Mouse (Mus musculus) adrenal gland, postnatal 4 days (tissue): ENCODE data around the gene Alms1. TPM values are rescaled to one million over a fixed set of nuclear protein-coding genes. Genes with fewer than 3 reads are reported as not detected.
"Not testable (repeated sequence)": the region's sequence is repeated elsewhere in the genome, so short reads cannot be mapped to it uniquely, and the experiment has no call there.

Experiments used
- DNase-seq, 2 experiments: peaks; one replicate each; pipeline ENCODE4 v3.0.0; 2021 to 2022; ENCODE audit warnings: low spot score in 2 of 2, mixed read lengths in 2 of 2
- long read RNA-seq, 2 experiments: library from polyadenylated mRNA; stranded (forward); transcript quantifications; one replicate each; pipeline ENCODE4 v2.0.0; 2021
- total RNA-seq, 2 experiments: library from RNA; stranded (reverse); gene quantifications; 2 replicates each; pipeline ENCODE4 v1.2.3; 2021

The Alms1 gene
- total RNA-seq, result 10 to 100 TPM; 13.3 to 13.9 TPM
- long read RNA-seq, experiment 1, result 0 reads
- long read RNA-seq, experiment 2, partial matches to known transcripts, result 0 of 1 reads
- long read RNA-seq, experiment 2, other reads (novel, unspliced or antisense), result 1 of 1 reads

DNA sequence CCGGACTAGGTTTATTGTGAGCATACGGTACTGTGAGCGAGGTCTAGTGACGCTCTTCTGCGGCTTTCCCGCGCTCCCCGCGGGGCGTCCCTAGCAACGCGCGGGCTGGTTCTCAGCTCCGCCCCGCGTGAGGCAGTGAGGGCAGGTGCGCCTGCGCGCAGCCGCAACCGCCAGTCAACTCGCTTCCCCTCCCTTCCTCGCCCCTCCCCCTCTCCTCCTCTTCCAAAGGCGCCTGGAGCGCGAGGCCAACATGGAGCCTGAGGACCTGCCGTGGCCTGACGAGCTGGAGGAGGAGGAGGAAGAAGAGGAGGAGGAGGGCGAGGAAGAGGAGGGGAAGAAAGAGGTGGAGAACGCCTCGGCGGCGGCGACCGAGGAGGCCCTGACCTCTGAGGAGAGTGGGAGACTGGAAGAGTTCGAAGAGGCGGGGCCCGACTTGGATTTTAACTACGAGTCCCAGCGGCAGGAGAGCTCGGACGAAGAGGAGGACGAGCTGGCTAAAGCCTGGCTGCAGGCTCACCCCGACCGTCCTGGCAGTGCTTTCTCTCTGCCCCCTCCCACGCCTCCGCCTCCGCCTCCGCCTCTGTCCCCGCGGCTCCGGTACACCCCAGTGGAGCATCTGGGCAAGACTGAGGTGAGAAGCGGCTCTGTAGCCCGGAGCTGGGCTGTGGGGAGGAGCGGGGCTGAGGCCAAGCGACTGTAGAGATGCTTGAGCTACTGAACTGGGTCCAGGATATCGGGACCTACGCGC, at the start of gene Alms1:
Gene Alms1, plus strand, starts transcription at position 136 of the 748 bp plus-strand sequence.
- peak; percentile 84 to 91 for DNase-seq

DNA sequence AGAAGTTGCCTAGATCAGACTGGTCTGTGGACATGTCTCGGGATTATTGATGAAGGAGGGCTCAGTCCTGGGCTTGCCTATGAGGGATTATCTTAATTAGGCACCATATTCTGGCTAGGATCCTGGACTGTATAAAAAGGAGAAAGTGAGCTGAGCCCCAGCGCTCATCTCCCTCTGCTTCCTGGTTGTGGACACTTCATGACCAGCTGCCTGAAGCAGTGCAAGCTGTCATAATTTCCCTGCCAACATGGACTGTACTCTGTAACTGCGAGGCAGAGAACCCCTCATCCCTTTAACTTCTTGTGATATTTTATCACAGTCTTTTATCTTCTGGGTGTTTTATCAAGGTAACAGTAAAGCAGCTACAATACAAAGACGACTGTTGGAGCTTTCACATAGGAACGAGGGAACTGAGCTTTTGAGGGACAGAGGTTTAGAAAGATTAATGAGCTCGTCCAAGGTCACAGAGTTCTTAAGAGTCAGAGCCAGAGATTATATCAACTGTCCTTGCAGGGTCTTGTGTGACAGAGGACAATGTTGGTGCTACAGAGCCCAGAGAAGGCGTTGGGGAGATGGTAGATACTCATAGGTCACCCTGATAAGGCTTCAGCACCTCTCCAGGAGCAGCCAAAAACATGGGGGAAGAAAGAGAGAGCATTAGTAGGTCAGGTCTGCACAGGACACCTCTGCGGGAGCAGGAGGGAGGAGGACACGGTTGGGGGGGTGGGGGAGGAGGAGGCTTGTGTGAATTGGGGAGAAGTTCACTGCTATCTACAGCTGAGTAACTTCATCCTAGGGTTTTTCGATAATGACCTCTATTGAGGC, 43.8 kb upstream of the Alms1 start:
- no peak for DNase-seq

DNA sequence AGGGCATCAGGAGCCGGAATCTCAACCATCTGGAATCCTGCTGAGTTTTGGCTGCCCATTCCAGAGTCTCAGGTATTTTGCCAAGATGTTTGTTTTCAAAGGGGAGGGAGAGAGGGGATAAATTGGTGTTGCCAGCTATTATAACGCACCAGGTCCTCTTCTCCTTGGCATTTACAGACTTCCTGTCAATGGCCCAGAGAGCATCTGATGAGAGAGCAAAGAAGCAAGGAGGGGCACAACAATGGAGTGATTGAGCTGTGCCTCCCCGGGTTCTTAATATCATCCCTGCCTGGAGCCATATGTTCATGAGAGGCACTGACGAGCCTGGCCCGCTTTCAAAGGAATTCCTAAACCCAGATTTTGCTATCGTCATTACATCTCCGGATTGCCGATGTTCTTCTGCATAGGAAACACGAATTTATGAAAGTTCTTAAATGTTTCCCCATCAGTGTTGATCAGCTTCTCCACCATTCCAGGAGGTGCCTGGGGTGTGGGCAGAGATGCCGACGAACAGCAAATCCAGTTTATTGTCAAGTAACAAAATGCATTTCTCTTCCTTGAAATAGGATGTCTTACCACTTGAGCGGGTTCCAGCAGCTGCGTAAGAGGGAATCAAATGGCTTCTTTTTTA, 43.0 kb upstream of the Alms1 start:
- no peak for DNase-seq

DNA sequence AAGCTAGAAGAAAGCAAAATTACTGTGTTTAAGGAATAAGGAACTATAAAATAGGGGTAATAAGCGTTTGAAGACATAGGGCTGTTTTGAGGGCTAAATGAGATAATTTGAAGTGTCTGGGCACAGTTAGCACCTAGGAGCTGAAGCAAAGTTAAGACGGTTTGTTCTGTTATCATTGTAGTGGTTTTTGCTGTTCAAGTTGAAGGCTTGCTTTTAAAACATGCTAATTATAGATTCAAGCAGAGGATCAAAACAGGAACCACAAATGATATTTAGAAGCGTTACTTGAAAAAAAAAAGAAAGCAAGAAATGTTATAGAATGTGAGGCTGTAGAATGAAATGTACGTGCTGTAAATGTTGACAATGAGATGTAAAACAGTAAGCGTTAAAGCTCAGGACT, 39.7 kb upstream of the Alms1 start:
- no peak for DNase-seq

DNA sequence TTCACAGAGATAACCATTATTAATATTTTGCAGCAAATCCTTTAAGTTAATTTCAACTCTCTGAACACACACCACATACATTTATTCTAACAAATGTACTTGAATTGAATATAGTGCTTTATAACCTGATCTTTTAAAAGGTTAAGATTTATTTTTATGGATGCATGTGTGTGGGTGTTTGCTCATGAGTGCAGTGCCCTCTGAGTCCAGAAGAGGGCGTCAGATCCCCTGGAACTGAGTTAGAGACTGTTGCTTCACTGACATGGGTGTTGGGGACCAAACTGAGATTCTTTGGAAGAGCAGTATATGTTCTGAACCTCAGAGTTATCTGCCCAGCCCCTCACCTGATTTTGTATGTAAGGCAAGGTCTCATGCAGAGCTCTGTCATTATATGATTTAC, 25.0 kb upstream of the Alms1 start:
- DNase-seq, result no peak

DNA sequence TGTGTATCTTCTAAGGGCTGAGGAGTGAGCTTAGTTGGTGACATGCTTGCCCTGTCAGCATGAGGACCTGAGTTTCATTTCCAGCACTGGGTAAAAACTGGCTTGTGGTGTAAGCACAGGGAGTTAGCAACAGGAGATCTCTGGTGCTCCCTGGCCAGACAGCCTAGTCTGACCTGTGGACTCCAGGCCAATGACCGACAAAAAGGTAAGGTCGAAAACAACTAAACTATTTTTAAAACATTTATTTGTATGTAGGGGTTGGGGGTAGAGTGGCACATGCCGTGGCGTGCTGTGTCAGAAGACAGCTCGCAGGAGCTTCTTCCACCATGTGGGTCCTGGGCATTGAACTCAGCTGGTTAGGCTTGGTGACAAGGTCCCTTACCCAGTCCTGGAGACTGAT, 14.5 kb upstream of the Alms1 start:
- DNase-seq, result no peak

DNA sequence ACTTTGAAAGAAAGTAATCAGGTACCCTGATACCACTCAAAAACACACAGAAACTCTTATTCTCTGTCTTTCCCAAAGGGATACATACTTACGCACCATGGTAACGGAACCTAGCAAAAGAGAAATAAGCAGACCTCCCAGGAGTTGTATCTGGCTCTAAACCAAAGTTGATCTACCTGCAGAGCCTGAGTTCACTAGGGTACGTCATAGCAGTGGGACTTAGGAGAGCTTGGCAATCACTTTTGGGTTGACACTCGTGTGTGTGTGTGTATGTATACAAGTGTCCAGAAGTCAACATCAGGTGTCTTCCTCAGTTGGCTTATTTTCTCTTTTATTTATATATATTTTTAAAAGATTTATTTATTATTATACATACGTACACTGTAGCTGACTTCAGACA, 5.6 kb upstream of the Alms1 start:
- no peak for DNase-seq

DNA sequence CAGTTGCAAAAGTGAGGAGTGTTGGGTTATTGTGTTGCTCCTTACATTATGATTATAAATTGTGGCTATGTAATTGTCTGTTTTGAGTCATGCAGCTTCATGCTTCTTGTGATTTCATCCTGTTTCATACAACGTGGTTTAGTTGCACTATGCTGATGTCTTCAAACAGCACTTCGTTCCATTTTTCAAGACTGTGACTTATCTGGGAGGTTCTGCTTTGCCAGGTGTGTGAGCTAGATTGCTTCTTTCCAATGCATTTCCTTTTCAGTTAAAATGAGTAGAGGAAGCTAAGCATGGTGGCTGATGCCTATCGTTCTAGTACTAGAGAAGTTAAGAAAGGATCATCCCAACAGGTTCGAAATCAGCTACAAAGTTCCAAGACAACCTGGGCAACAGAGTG, 2.7 kb upstream of the Alms1 start:
- DNase-seq, result no peak

DNA sequence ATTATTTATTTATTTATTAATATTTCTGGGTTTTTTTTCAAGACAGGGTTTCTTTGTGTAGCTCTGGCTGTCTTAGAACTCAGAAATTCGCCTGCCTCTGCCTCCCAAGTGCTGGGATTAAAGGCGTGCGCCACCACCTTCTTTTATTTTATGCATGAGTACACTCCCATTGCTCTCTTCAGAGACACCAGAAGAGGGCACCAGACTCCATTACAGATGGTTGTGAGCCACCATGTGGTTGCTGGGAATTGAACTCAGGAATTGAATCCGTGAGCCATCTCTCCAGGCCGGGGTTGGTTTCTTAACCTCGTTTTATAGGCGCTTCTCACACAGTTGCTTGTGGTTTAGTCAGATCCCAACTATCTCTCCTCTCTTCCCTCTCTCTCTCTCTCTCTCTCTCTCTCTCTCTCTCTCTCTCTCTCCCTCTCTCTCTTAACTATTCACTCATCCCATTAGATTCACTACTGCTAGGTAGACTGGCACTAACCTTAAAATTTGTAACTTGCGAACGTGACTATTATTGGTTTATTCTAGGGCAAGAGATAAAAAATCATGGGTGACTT, 445 bp upstream of the Alms1 start:
- DNase-seq, result no peak

DNA sequence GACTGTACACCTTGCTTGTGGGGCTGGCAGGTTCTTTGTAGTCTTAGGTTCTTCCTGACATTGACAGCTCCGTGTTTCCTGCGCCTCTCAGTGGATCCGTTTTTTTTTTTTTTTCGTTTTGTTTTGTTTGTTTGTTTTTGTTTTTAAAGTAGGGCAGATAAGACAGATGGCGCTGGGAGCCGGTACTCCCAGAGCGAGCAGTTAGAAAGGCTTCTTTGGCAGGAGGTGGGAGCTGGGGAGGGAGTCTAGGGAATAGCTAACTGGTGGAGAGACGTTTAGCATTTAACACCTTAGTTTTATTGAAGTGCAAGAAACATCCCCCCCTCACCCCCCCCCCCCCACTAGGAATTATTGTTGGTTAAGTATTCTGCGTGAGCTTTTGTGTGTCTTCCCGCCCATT, 833 bp downstream of the Alms1 start:
- DNase-seq, result no peak

DNA sequence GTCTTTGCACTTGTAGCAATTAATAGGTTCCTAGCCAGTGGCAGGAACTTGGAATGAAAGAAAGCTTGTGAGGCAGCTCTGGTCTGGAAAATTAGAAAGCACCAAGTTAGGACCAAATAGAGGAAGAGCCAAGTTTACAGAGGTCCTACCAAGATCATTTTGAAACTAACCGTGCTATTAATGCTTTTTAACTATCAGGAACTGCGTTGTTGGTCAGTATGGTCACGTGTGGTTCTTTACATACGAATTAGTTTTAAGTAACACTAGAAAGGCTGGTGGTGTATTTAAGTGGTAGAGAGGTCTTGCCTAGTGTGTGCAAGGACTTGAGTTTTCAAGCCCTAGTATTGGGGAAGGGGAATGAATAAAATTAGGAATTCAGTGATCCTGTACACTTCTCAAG, 1.2 kb downstream of the Alms1 start:
- DNase-seq, result no peak

DNA sequence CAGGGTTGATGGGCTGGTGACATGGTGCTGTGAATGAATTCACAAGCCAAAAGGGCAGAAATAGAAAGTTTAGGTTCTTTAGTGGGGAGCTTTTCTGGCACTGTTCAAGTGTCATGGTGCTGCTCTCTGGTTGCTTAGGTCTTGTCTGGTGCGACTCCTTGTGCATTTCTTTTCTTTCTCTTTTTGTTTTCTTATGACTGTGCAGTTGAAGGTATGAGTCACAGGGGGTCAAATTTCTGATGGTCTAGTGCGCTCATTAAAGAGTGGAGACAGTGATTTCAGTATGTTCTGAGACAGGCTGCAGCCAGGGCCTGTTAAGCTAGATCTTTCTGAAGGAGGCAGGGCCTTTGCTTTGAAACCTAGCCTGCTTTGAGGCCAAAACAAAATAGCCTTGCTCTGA, 2.8 kb downstream of the Alms1 start:
- no peak for DNase-seq

DNA sequence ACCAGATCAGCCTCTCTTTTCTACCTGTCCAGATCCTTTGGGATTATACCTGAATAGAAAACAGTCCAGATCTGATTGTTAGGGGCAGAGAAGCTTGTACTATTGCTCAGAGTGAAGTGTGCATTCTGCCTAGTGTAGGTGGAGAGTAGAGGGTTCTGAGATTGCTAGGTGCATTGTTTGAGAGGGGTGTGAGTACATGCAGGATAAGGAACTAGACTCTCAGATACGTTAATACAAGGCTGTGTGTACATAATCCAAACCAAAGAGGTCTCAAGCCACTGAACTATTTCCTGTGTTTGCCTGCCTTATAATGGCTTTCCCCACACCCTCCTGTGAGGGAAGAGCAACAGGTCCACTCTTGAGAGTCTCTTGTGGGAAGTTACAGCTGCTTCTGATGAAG, 12.0 kb downstream of the Alms1 start:
- DNase-seq, result no peak

DNA sequence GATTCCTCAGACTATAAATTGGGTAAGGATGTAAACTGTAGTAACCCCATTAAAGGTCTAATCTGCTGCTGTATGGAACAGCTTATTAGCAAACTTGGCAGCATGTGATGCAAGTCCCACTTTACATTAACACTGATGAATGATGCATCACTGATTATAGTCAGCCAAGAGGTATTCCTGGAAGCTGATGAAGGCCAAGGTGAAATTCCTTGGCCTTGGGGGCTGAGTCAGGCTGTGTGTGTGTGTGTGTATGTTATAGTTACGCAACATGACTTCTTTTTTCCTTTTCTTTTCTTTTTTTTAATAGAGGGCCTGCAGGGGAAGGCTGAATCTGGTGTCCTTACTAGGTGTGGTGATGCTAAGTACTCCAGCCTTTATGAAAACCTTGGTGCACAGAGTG, 23.2 kb downstream of the Alms1 start:
- DNase-seq, result no peak

DNA sequence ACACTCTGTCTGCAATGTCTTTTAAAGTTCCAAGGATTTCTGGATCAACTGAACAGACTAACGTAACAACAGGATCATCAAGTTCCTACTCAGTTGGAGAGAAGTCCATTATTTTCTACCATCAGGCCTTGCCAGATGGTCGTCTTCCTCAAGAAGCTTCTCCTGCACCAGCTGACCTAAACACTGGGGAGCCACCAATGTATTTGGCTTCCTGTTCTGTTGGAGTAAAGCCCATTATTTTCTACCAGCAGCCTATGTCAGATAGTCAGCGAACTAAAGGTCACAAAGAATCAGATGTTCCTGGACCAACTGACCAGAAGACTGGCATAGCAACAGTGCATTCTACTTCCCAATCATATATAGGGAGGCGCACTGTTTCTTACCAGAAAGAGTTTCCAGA, 33.5 kb downstream of the Alms1 start:
- DNase-seq, result no peak

DNA sequence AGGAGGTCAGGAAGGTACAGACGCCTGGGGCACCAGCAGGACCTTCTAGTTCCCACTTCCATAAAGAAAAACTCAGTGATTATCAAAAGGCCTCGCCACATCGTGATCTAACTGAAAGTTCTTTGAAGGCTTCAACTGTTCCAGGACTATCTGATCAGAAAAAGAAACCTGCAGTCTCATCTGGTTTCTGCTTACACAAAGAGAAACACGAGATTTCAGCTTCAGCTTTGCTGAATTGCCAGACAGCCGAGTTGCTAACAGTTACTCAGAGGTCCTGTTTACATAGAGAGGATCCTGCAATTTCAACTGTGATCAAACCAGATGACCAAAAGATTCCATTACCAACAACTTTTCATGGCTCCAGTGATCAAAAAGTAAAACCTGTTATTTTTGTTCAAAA, 34.3 kb downstream of the Alms1 start:
- DNase-seq, result no peak

DNA sequence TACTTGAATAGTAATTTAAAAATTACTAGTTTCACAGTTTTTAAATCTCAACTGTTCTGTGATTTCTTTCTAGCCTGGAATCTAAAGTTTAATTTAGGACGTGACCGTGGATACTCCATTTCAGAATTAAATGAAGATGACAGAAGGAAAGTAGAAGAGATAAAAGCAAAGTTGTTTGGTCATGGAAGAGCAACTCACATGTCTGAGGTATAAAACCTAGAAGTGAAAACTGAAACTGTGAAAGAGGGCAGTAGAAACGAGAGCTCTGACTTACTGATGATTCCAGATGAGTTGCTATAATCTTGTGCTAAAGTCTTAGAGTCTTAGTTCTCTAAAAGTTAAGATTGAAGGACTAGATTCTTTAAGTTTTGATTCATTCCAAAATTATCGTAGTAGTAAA, 37.2 kb downstream of the Alms1 start:
- no peak for DNase-seq

DNA sequence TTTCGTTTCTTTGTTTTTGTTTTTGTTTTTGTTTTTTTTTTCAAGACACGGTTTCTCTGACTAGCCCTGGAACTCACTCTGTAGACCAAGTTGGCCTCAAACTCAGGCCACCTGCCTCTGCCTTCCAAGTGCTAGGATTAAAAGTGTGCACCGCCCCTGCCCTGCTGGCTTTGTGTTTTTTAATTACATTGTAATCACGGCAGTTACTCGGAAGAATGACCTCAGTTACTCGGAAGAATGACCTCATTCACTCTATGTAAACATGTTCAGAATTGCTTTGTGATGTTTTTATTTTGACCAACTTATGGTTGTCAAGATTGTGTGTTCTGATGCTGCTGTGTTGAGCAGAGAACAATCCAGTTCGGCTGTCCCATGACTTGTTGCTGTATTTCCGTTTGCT, 45.8 kb downstream of the Alms1 start:
- DNase-seq, result no peak

DNA sequence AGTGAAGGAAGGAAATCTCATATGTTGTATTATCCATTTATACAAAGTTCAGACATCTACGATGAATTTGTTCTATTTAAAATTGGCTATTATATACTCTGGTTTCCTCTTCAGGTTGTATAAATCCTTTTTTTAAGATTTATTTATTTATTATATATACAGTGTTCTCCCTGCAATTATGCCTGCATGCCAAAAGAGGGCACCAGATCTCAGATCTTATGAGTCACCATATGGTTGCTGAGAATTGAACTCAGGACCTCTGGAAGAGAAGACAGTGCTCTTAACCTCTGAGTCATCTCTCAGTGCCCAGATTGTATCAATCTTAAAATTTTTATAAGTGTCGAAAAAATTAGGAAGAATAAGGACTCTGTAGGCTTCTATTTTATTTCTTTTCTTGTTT, 65.9 kb downstream of the Alms1 start:
- no peak for DNase-seq

DNA sequence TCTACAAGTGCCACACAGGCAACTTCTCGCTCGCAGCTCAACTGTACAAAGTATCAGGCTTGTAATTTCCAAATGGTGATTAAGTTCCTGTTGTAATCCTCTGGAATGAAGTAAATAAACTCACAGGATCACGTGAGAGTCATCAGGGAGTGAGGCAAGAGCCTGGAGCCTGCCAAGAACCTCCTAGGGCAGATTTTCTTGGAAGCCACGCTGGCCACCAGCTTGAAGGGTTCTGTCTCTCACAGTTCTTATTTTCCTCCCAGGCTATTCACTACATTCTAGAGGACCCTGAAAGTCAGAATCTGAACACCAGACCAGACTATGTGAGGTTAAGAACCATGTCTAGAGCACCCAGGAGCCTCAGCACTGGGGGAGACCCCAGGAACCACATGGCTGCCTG, 114.6 kb downstream of the Alms1 start:
- not testable (repeated sequence) for DNase-seq

DNA sequence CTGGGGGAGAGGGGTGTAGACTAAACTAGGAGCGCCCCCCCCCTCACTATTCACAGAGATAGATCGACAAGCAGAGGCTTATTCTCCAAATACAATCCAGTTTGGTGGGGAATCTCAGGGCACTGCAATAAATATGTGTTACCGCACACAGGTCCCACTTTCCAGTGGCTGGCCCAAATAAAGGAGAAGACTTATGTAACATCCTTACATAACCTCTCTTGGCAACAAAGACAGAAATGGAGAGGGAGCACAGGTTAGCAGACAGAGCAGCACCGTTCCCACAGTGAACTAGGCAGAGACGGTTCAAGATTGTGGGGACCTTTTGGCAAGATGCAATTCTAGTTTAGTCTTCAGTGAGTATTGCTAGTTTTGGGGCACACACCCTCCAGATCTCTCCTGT, 121.9 kb downstream of the Alms1 start:
- not testable (repeated sequence) for DNase-seq

DNA sequence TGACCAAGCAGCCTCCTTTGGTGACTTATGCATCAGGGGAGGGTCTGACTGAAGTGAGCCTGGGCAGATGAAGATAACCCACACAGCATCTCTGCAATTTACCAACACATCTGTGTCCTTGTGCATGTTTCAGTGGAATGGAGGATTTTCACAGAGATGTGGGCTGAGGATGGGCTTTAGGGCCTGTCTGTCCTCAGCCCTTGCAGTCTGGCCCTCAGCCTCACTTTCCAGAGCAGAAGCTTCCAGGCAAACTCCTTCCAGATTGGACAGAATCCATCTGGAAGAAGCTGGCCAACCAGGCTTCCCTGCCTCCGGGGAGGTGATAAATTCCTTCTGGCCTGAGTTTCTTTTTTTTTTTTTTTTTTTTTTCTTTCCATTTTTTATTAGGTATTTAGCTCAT, 122.3 kb downstream of the Alms1 start:
- DNase-seq, result not testable (repeated sequence)
